Mouse (Mus musculus) embryonic fibroblast, embryonic 13.5 days (primary cell): ENCODE data around the gene Taf8.

ENCODE experiments used
- CTCF ChIP-seq: IDR thresholded peaks from 2 replicates; pipeline ENCODE4 v1.5.1; 2011; ENCODE audit warnings: mild to moderate bottlenecking, control low read depth, low read length, moderate library complexity, borderline replicate concordance; ENCODE audit not compliant: insufficient read depth
- POLR2A ChIP-seq: IDR thresholded peaks from 2 replicates; pipeline ENCODE4 v1.6.1; 2011; ENCODE audit warnings: low read depth, mild to moderate bottlenecking, control low read depth, low read length, moderate library complexity

- TF ChIP-seq POLR2A (no peak), CTCF (no peak)
Measured at GRCm38 (mm10) chr17:47462209-47462608, 39.9 kb downstream of the Taf8 start.
